Mouse (Mus musculus) MEL (cell line): ENCODE measurements around the gene Rin2. TPM values are rescaled to one million over a fixed set of nuclear protein-coding genes. Genes with fewer than 3 reads are reported as not detected.

ENCODE experiments used
- DNase-seq: peaks from one replicate; pipeline ENCODE4 v3.0.0; 2011; ENCODE audit warnings: low read depth, low spot score
- H3K27ac ChIP-seq: 2 replicates; pipeline ENCODE4 v1.5.1; 2012; ENCODE audit warnings: low read depth, mild to moderate bottlenecking, control low read depth, low read length, moderate library complexity; ENCODE audit not compliant: control insufficient read depth
- H3K27me3 ChIP-seq, 2 experiments: fragments of 150-350 bp in 1 of 2; sonication (generic) in 1 of 2; 2 replicates each; pipeline ENCODE4 v1.6.1; 2012; ENCODE audit warnings: low read length in 2 of 2, mild to moderate bottlenecking in 2 of 2, improper control_type of control experiment in 1 of 2, moderate library complexity in 1 of 2; ENCODE audit not compliant: insufficient read depth in 2 of 2, control insufficient read depth in 1 of 2
- H3K36me3 ChIP-seq, 2 experiments: 2 replicates each; pipeline ENCODE4 v1.6.1; 2012 to 2014; ENCODE audit warnings: low read length in 2 of 2, improper control_type of control experiment in 1 of 2, inconsistent platforms in 1 of 2, mild to moderate bottlenecking in 1 of 2; ENCODE audit not compliant: insufficient read depth in 2 of 2, control insufficient read depth in 1 of 2
- H3K4me1 ChIP-seq, 2 experiments: fragments of 150-350 bp in 1 of 2; sonication (generic) in 1 of 2; 2 replicates each; pipeline ENCODE4 v1.6.1; 2012; ENCODE audit warnings: low read length in 2 of 2, improper control_type of control experiment in 1 of 2, mild to moderate bottlenecking in 1 of 2; ENCODE audit not compliant: insufficient read depth in 2 of 2, control insufficient read depth in 1 of 2
- H3K4me3 ChIP-seq, 2 experiments: fragments of 150-350 bp in 1 of 2; sonication (generic) in 1 of 2; 2 replicates each; pipeline ENCODE4 v1.5.1; 2012; ENCODE audit warnings: low read depth in 2 of 2, low read length in 2 of 2, mild to moderate bottlenecking in 2 of 2, moderate library complexity in 2 of 2, control low read depth in 1 of 2, improper control_type of control experiment in 1 of 2; ENCODE audit not compliant: control insufficient read depth in 1 of 2, insufficient read depth in 1 of 2
- H3K79me2 ChIP-seq: 2 replicates; pipeline ENCODE4 v1.6.1; 2012; ENCODE audit warnings: mild to moderate bottlenecking, low read length, moderate library complexity; ENCODE audit not compliant: control insufficient read depth, poor library complexity, insufficient read depth
- H3K9ac ChIP-seq: 2 replicates; pipeline ENCODE4 v1.6.1; 2012; ENCODE audit warnings: low read depth, mild to moderate bottlenecking, control low read depth, low read length, moderate library complexity; ENCODE audit not compliant: control insufficient read depth, poor library complexity, severe bottlenecking
- H3K9me3 ChIP-seq: fragments of 150-350 bp; sonication (generic); replicated peaks from 2 replicates; pipeline ENCODE4 v1.6.1; 2012; ENCODE audit warnings: mild to moderate bottlenecking, low read length, improper control_type of control experiment, moderate library complexity; ENCODE audit not compliant: insufficient read depth
- CHD2 ChIP-seq: IDR thresholded peaks from 2 replicates; pipeline ENCODE4 v1.6.1; 2011; ENCODE audit warnings: low read length, improper control_type of control experiment
- ELF1 ChIP-seq: IDR thresholded peaks from 2 replicates; pipeline ENCODE4 v1.6.1; 2014; ENCODE audit warnings: low read depth, mild to moderate bottlenecking, inconsistent platforms, low read length, improper control_type of control experiment, moderate library complexity
- EP300 ChIP-seq, 2 experiments: IDR thresholded peaks; 2 replicates each; pipeline ENCODE4 v1.6.1; 2011; ENCODE audit warnings: improper control_type of control experiment in 2 of 2, low read length in 2 of 2, low read depth in 1 of 2, mild to moderate bottlenecking in 1 of 2
- GATA1 ChIP-seq: IDR thresholded peaks from 2 replicates; pipeline ENCODE4 v1.6.1; 2011; ENCODE audit warnings: low read depth, low read length, improper control_type of control experiment
- MAX ChIP-seq: IDR thresholded peaks from 2 replicates; pipeline ENCODE4 v1.6.1; 2011; ENCODE audit warnings: low read length, improper control_type of control experiment
- MEF2A ChIP-seq: IDR thresholded peaks from 2 replicates; pipeline ENCODE4 v1.6.1; 2014; ENCODE audit warnings: low read depth, mild to moderate bottlenecking, inconsistent platforms, low read length, improper control_type of control experiment; ENCODE audit not compliant: poor library complexity, insufficient replicate concordance, severe bottlenecking; ENCODE audit errors: extremely low read depth
- MYB ChIP-seq: IDR thresholded peaks from 2 replicates; pipeline ENCODE4 v1.6.1; 2011; ENCODE audit warnings: mild to moderate bottlenecking, low read depth, low read length, improper control_type of control experiment
- NELFE ChIP-seq: IDR thresholded peaks from 2 replicates; pipeline ENCODE4 v1.6.1; 2011; ENCODE audit warnings: low read depth, low read length, improper control_type of control experiment
- POLR2A ChIP-seq, 2 experiments: IDR thresholded peaks; 2 replicates each; pipeline ENCODE4 v1.6.1; 2011 to 2012; ENCODE audit warnings: low read length in 2 of 2, mild to moderate bottlenecking in 2 of 2, control low read depth in 1 of 2, improper control_type of control experiment in 1 of 2, low read depth in 1 of 2, moderate library complexity in 1 of 2; ENCODE audit not compliant: control insufficient read depth in 1 of 2, insufficient read depth in 1 of 2, poor library complexity in 1 of 2
- POLR2AphosphoS2 ChIP-seq: IDR thresholded peaks from 2 replicates; pipeline ENCODE4 v1.6.1; 2011; ENCODE audit warnings: low read length, improper control_type of control experiment
- RCOR1 ChIP-seq: IDR thresholded peaks from 2 replicates; pipeline ENCODE4 v1.6.1; 2012; ENCODE audit warnings: low read depth, mild to moderate bottlenecking, inconsistent platforms, low read length, improper control_type of control experiment
- TBP ChIP-seq: IDR thresholded peaks from 2 replicates; pipeline ENCODE4 v1.8.0; 2011; ENCODE audit warnings: low read depth, low read length, improper control_type of control experiment
- UBTF ChIP-seq: IDR thresholded peaks from 2 replicates; pipeline ENCODE4 v1.6.1; 2012; ENCODE audit warnings: low read depth, mild to moderate bottlenecking, inconsistent platforms, low read length, improper control_type of control experiment, moderate library complexity, borderline replicate concordance; ENCODE audit not compliant: insufficient read depth
- ZKSCAN1 ChIP-seq: IDR thresholded peaks from 2 replicates; pipeline ENCODE4 v1.6.1; 2012; ENCODE audit warnings: low read depth, mild to moderate bottlenecking, inconsistent platforms, low read length, improper control_type of control experiment, moderate library complexity
- ZNF384 ChIP-seq: IDR thresholded peaks from 2 replicates; pipeline ENCODE4 v1.6.1; 2012; ENCODE audit warnings: low read depth, mild to moderate bottlenecking, inconsistent platforms, low read length, improper control_type of control experiment
- polyA plus RNA-seq, 2 experiments: library from polyadenylated mRNA; stranded (reverse) in 1 of 2; unstranded in 1 of 2; fragments of >175 nt in 1 of 2; fragments of >200 nt in 1 of 2; gene quantifications; 2 replicates each; pipeline versions ENCODE4 v1.2.1 to v1.2.4; 2012; ENCODE audit warnings: low replicate concordance in 2 of 2, low read depth in 1 of 2; ENCODE audit not compliant: insufficient read length in 2 of 2, insufficient read depth in 1 of 2, missing spikeins in 1 of 2
- total RNA-seq: library from RNA; depleted of rRNA; stranded (reverse); fragments of 300-350 nt; gene quantifications from 2 replicates; pipeline ENCODE4 v1.2.3, GENCODE M21; 2012

The Rin2 gene
- total and polyA plus RNA-seq, 3 experiments, result 0.01 TPM; not detected in 2

- no peaks in the 10 kb centered on the region for H3K9me3 ChIP-seq
- no peak overlapping the region for H3K27ac ChIP-seq
- H3K79me2 ChIP-seq, result no peaks in the 10 kb centered on the region
- H3K36me3 ChIP-seq, result no peaks in the 10 kb centered on the region
- no peaks in the 10 kb centered on the region for H3K4me1 ChIP-seq
- H3K9ac ChIP-seq, result no peak overlapping the region
- no peak overlapping the region for H3K4me3 ChIP-seq
- no peak for TF ChIP-seq EP300 (IDR thresholded peaks at IDR 0.05; ENCODE audit: low read depth in 1 of 2, low read length in 2 of 2)
- TF ChIP-seq TBP, result no peak
- no peak for TF ChIP-seq POLR2AphosphoS2
- TF ChIP-seq ZKSCAN1, result no peak
- no peak for TF ChIP-seq NELFE
- no peak for TF ChIP-seq MEF2A
- no peaks in the 10 kb centered on the region for H3K27me3 ChIP-seq
- no peak for DNase-seq
Observed at GRCm38 (mm10) chr2:145735079-145735478, 60.1 kb downstream of the Rin2 start.

GRCm38 (mm10) chr2:145736543-145736942 is 61.5 kb downstream of the Rin2 start:
- Histone ChIP-seq H3K36me3 (no peaks in the 10 kb centered on the region), H3K79me2 (no peaks in the 10 kb centered on the region), H3K9me3 (no peaks in the 10 kb centered on the region), H3K27ac (no peak overlapping the region), H3K4me3 (no peak overlapping the region), H3K27me3 (no peaks in the 10 kb centered on the region), H3K4me1 (no peaks in the 10 kb centered on the region), H3K9ac (no peak overlapping the region)
- TF ChIP-seq POLR2A (IDR thresholded peaks at IDR 0.05; ENCODE audit: control insufficient read depth in 1 of 2, insufficient read depth in 1 of 2, low read depth in 1 of 2, low read length in 2 of 2, poor library complexity in 1 of 2) (no peak), ELF1 (no peak), MYB (no peak), ZNF384 (no peak), MAX (no peak), CHD2 (no peak), UBTF (no peak), RCOR1 (no peak), GATA1 (no peak)
- DNase-seq, result no peak

- no peak overlapping the region for H3K4me3 ChIP-seq
- no peaks in the 10 kb centered on the region for H3K27me3 ChIP-seq
Observed at GRCm38 (mm10) chr2:145737196-145737595, 62.2 kb downstream of the Rin2 start.

More at GRCm38 (mm10) chr2:145737196-145737595, 62.2 kb downstream of the Rin2 start:
- DNase-seq, result no peak
- no peak overlapping the region for H3K27ac ChIP-seq
- TF ChIP-seq MAX, result no peak
- no peaks in the 10 kb centered on the region for H3K9me3 ChIP-seq
- H3K36me3 ChIP-seq, result no peaks in the 10 kb centered on the region
- no peak overlapping the region for H3K9ac ChIP-seq
- H3K79me2 ChIP-seq, result no peaks in the 10 kb centered on the region
- no peaks in the 10 kb centered on the region for H3K4me1 ChIP-seq
